Mouse (Mus musculus) common myeloid progenitor, adult 5-6 weeks (primary cell): ENCODE measurements around the gene Tob1. TPM values are rescaled to one million over a fixed set of nuclear protein-coding genes. Genes with fewer than 3 reads are reported as not detected.
A peak's percentile ranks its signal among the peaks of the same experiment; 100 is the strongest.

Source experiments
- ATAC-seq: replicated peaks from 2 replicates; pipeline ENCODE4 v1.8.0; 2016; ENCODE audit warnings: low read depth, mild to moderate bottlenecking, moderate TSS enrichment, inconsistent platforms; ENCODE audit not compliant: poor library complexity, severe bottlenecking
- total RNA-seq: library from RNA; stranded (forward); fragments of 200-1000, 187-1606 nt; gene quantifications from 2 replicates; pipeline ENCODE4 v1.2.3, GENCODE M21; 2017

Gene Tob1
- total RNA-seq, 1 experiment from 2014 or later, result 10.3 TPM

DNA sequence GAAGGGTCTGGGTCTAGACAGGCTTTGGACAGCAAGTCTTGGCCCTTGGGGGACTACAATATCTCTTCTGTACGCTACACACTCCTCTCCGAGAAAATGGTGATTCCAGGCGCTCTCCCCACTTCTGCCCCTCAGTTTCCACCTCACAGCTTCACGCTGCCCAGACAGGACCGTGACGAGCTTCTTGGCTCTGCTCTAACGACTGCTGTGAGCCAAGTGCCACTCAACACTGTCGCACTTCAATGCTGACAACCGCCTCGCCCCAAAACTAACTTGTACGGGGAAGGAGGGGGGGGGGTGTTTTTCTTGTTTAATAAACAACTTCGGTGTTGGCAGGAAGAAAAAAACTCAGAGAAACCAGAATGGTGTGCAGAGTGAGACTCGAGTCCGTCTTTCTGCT lies 46.7 kb downstream of the Tob1 start:
- no peak for ATAC-seq

DNA sequence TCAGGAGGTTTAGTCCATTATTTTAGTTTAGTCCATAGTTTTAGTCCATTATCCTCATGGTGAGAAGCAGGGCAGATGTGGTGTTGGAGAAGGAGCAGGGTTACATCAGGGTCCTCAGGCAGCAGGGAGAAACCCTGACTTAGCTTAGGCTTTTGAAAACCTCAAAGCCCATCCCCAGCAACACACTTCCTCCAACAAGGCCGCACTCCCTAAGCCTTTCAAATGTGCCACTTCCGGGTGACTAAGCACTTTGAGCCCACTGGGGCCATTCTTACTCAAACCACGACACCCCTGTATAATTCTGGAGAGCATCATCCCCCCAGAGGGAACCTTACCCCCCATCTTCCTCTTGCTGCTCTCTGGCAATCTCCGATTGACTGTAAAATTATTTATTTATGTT lies 48.6 kb downstream of the Tob1 start:
- ATAC-seq, result peak; percentile 93

DNA sequence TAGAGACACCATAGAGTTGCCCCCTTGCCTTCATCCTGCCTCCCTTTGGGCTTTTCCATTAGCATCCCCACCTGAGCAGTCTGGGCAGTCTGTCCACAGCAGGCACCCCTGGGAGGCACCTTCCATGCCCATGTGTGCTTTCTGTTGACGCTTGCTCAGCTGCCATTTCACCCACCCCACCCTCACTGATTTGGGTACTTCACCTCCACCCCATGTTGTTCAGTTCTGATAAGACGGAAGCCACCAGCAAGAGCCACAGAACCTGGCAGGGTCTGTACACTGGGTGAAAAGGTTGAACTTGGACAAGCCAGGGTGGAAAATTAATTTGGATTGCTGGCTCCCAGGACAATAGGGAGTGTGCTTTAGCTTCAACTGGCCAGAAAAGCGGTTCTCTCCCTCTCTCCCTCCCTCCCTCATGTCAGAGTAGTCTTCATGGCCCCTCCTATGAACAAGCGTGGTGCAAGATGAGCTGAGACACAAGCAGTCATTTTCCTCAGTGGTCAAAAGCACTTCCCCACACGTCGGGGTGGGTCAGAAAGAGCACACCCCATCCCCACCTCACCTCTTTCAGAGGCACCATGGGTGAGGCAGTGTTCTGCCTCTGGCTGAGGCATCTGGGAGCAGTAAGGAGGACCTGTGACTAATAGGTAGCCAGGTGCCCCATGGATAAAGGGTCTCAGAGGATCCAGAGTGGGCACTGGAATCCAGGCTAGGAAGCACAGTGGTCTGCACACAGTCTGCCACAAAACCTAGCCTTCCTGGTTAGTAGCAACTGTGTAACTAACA lies 50.5 kb downstream of the Tob1 start:
- ATAC-seq, result 0 out of 2 replicates have a peak, but pooled peaks have one; percentile 19

Other genes starting within 250 kb of the Tob1 start
- not detected in 2 replicates for gene Gm20390, start 243.2 kb upstream of the Tob1 start, total RNA-seq
- 108 and 121 TPM in 2 replicates for gene Nme1, start 242.9 kb upstream of the Tob1 start, total RNA-seq
- gene Spag9, start 215.4 kb upstream of the Tob1 start, total RNA-seq, result 87.9 and 90.7 TPM in 2 replicates
- 0.41 and 0.58 TPM in 2 replicates for gene Wfikkn2, start 34.6 kb downstream of the Tob1 start, total RNA-seq
- gene Gm21885, start 70.4 kb downstream of the Tob1 start, total RNA-seq, result not detected in 2 replicates
- 345 and 486 TPM in 2 replicates for gene Luc7l3, start 110.5 kb downstream of the Tob1 start, total RNA-seq
- 32.2 and 56.7 TPM in 2 replicates for gene Ankrd40, start 116.5 kb downstream of the Tob1 start, total RNA-seq
- 0.27 TPM in 1 of 2 replicates, not detected in the other for gene Abcc3, start 181.5 kb downstream of the Tob1 start, total RNA-seq